ENCODE assay signal across 11 mouse cellular contexts in genomic region chr11:72723871-72724270, GRCm38 (mm10). TPM values are rescaled to one million over a fixed set of nuclear protein-coding genes. Genes with fewer than 3 reads are reported as not detected.
DNase-seq lines count a peak whose midpoint lies in the region; ATAC-seq and TF ChIP-seq lines count a peak whose summit lies in the region.
"Had no signal": no experiment of that assay in that cellular context is flagged by ENCODE, and none has a peak within 500 bp of the region (broad histone marks: within the 10 kb centered on the region; RNA-seq: fewer than 3 reads in every experiment).

No protein-coding gene starts in this region.

- no peak for ATAC-seq in embryonic facial prominence, embryonic 14.5 days (ENCODE audit: low read depth)
- no peak for ATAC-seq in intestine, embryonic 15.5 days

- H3K36me3 ChIP-seq in heart, adult 2 months (ENCODE audit: control insufficient read depth, insufficient read depth, low read length): peaks cover 1% of the 10 kb centered on the region
- H3K36me3 ChIP-seq in MEL (ENCODE audit: control insufficient read depth in 1 of 2, insufficient read depth in 2 of 2, low read length in 2 of 2): peaks cover 3 to 30% of the 10 kb centered on the region in 2 experiments
- H3K36me3 ChIP-seq in embryonic facial prominence, embryonic 14.5 days (ENCODE audit: control insufficient read depth, insufficient read depth, low read length): peaks cover 19% of the 10 kb centered on the region
- 0 out of 2 replicates have a peak, but pooled peaks cover 4% of the 10 kb centered on the region for H3K36me3 ChIP-seq in intestine, embryonic 15.5 days

- intact Hi-C loops in heart, adult 2 months (cut with DNase I): loop anchor here (1.0 kb wide), 1 partner anchor 154 kb away; no protein-coding TSS in a partner anchor

- TF ChIP-seq POLR2A in heart, adult 2 months (IDR thresholded peaks at IDR 0.05; ENCODE audit: insufficient read depth, low read depth, low read length): no peak
- no peak for TF ChIP-seq POLR2A in MEL (IDR thresholded peaks at IDR 0.05; ENCODE audit: control insufficient read depth in 1 of 2, insufficient read depth in 1 of 2, low read depth in 1 of 2, low read length in 2 of 2, poor library complexity in 1 of 2)

- no peak overlapping the region for H3K4me2 ChIP-seq in embryonic facial prominence, embryonic 14.5 days (ENCODE audit: low read depth, low read length)
- no peak overlapping the region for H3K4me2 ChIP-seq in intestine, embryonic 15.5 days (replicated peaks)
- H3K4me2 ChIP-seq: heart, embryonic 13.5 days; limb, embryonic 15.5 days had no signal

- no peaks in the 10 kb centered on the region; the same call in 1 of the 2 replicates for H3K4me1 ChIP-seq in heart, adult 2 months (ENCODE audit: control insufficient read depth, insufficient read depth, low read length)
- no peaks in the 10 kb centered on the region for H3K4me1 ChIP-seq in MEL (ENCODE audit: control insufficient read depth in 1 of 2, insufficient read depth in 2 of 2, low read length in 2 of 2)
- no peaks in the 10 kb centered on the region for H3K4me1 ChIP-seq in embryonic facial prominence, embryonic 14.5 days (ENCODE audit: control insufficient read depth, insufficient read depth, low read length)
- no peaks in the 10 kb centered on the region for H3K4me1 ChIP-seq in intestine, embryonic 15.5 days (replicated peaks)
- H3K4me1 ChIP-seq: heart, embryonic 13.5 days; limb, embryonic 15.5 days had no signal

- TF ChIP-seq EP300 in heart, adult 2 months (IDR thresholded peaks at IDR 0.05; ENCODE audit: insufficient read depth, low read depth, low read length): no peak
- TF ChIP-seq EP300 in MEL (IDR thresholded peaks at IDR 0.05; ENCODE audit: low read depth in 1 of 2, low read length in 2 of 2): no peak

- H3K9me3 ChIP-seq in MEL (replicated peaks; ENCODE audit: insufficient read depth, low read length): no peaks in the 10 kb centered on the region
- no peaks in the 10 kb centered on the region for H3K9me3 ChIP-seq in embryonic facial prominence, embryonic 14.5 days (ENCODE audit: control insufficient read depth, low read length)
- H3K9me3 ChIP-seq in intestine, embryonic 15.5 days: no peaks in the 10 kb centered on the region
- H3K9me3 ChIP-seq: heart, embryonic 13.5 days; limb, embryonic 15.5 days had no signal

- H3K9ac ChIP-seq in heart, adult 2 months (ENCODE audit: low read depth, low read length): no peak overlapping the region
- H3K9ac ChIP-seq in MEL (ENCODE audit: control insufficient read depth, low read depth, low read length, poor library complexity, severe bottlenecking): no peak overlapping the region
- no peak overlapping the region for H3K9ac ChIP-seq in embryonic facial prominence, embryonic 14.5 days (ENCODE audit: low read depth, low read length)
- H3K9ac ChIP-seq in intestine, embryonic 15.5 days: no peak overlapping the region
- H3K9ac ChIP-seq: heart, embryonic 13.5 days; limb, embryonic 15.5 days had no signal

- TF ChIP-seq RAD21 in MEL (IDR thresholded peaks at IDR 0.05; ENCODE audit: low read depth, low read length): peak; percentile 68

- no peaks in the 10 kb centered on the region for H3K79me2 ChIP-seq in heart, adult 2 months (replicated peaks; ENCODE audit: control insufficient read depth, insufficient read depth, low read length)
- no peaks in the 10 kb centered on the region for H3K79me2 ChIP-seq in MEL (ENCODE audit: control insufficient read depth, insufficient read depth, low read length, poor library complexity)

- no peak for DNase-seq in heart, adult 2 months
- DNase-seq in heart, adult 8-10 months (ENCODE audit: low spot score): no peak
- DNase-seq in 3T3-L1 (ENCODE audit: low read depth, low spot score): peak; percentile 47
- DNase-seq in MEL (ENCODE audit: low read depth, low spot score): no peak
- DNase-seq in embryonic facial prominence, embryonic 14.5 days (ENCODE audit: low spot score): peak; percentile 22
- no peak for DNase-seq in urinary bladder, postnatal 10 days (ENCODE audit: low spot score)
- DNase-seq in thymus, postnatal 14 days: no peak
- DNase-seq: thymus, postnatal 36 days had no signal

- no peak overlapping the region for H3K27ac ChIP-seq in heart, adult 2 months
- H3K27ac ChIP-seq in MEL (ENCODE audit: control insufficient read depth, low read depth, low read length): no peak overlapping the region
- H3K27ac ChIP-seq in embryonic facial prominence, embryonic 14.5 days (replicated peaks; ENCODE audit: low read depth, low read length): no peak overlapping the region
- no peak overlapping the region for H3K27ac ChIP-seq in intestine, embryonic 15.5 days
- H3K27ac ChIP-seq: heart, embryonic 13.5 days; limb, embryonic 15.5 days had no signal

- TF ChIP-seq CTCF in heart, adult 2 months (IDR thresholded peaks at IDR 0.05): peak; percentile 83
- peak; percentile 3 to 67 (median 25); a peak in 3 of 6 replicates for TF ChIP-seq CTCF in MEL (IDR thresholded peaks at IDR 0.05 in 2 of 3, conservative IDR thresholded peaks at IDR 0.05 in 1 of 3; ENCODE audit: control insufficient read depth in 1 of 3, insufficient read depth in 1 of 3, low read depth in 2 of 3, low read length in 3 of 3, poor library complexity in 1 of 3, severe bottlenecking in 1 of 3)

- H3K27me3 ChIP-seq in heart, adult 2 months (ENCODE audit: control insufficient read depth, insufficient read depth, low read length): no peaks in the 10 kb centered on the region
- H3K27me3 ChIP-seq in MEL (ENCODE audit: control insufficient read depth in 1 of 2, insufficient read depth in 2 of 2, low read length in 2 of 2): no peaks in the 10 kb centered on the region
- H3K27me3 ChIP-seq in embryonic facial prominence, embryonic 14.5 days (replicated peaks; ENCODE audit: control insufficient read depth, insufficient read depth, low read length): no peaks in the 10 kb centered on the region
- no peaks in the 10 kb centered on the region for H3K27me3 ChIP-seq in intestine, embryonic 15.5 days (replicated peaks)
- H3K27me3 ChIP-seq: heart, embryonic 13.5 days; limb, embryonic 15.5 days had no signal

- H3K4me3 ChIP-seq in heart, adult 2 months: no peak overlapping the region
- H3K4me3 ChIP-seq in MEL (ENCODE audit: control insufficient read depth in 1 of 2, insufficient read depth in 1 of 2, low read depth in 2 of 2, low read length in 2 of 2): no peak overlapping the region
- no peak overlapping the region for H3K4me3 ChIP-seq in embryonic facial prominence, embryonic 14.5 days (ENCODE audit: low read depth, low read length)
- no peak overlapping the region for H3K4me3 ChIP-seq in intestine, embryonic 15.5 days (replicated peaks)
- H3K4me3 ChIP-seq: heart, embryonic 13.5 days; limb, embryonic 15.5 days had no signal

TF ChIP-seq in MEL, 35 proteins besides CTCF, POLR2A, EP300 and RAD21:
- TF ChIP-seq MEF2A (IDR thresholded peaks at IDR 0.05; ENCODE audit: extremely low read depth, insufficient replicate concordance, low read depth, low read length, poor library complexity, severe bottlenecking): no peak
- TF ChIP-seq ZC3H11A (IDR thresholded peaks at IDR 0.05; ENCODE audit: low read depth, low read length): peak; percentile 69
- peak; percentile 79 for TF ChIP-seq SMC3 (IDR thresholded peaks at IDR 0.05; ENCODE audit: low read depth, low read length)
TF ChIP-seq in MEL: peak in this region for 2.

RNA-seq across cellular contexts. Expression of gene Ankfy1, which starts 34.1 kb away (rescaled TPM):
- 10 to 100 TPM; 15.7 to 15.8 TPM for total RNA-seq in heart, adult 2 months (2021)
- 12.1 and 21.7 TPM in 2 replicates for polyA plus RNA-seq in heart, adult 2 months (2012; rRNA removed)
- 10 to 100 TPM; 13.8 to 14.8 (median 14.3) TPM for total RNA-seq in heart, adult 8-10 months (2022)
- total RNA-seq in MEL (2012; rRNA removed): 148 and 175 TPM in 2 replicates
- polyA plus RNA-seq in MEL (2012; ENCODE audit: insufficient read depth in 1 of 2, insufficient read length in 2 of 2, low read depth in 1 of 2, low replicate concordance in 2 of 2, missing spikeins in 1 of 2): 100 to 1,000 TPM in 1 of 2 experiments, 10 to 100 TPM in 1; 60.6 to 153 TPM
- 29.2 and 31.2 TPM in 2 replicates for polyA plus RNA-seq in embryonic facial prominence, embryonic 14.5 days (2014; fragmentation: Nextera tagmentation; extraction: Ambion mirVana)
- polyA plus RNA-seq in intestine, embryonic 15.5 days (2015; fragmentation: Nextera tagmentation; extraction: Ambion mirVana): 19.0 and 20.1 TPM in 2 replicates

Comparison
In these comparisons a context has a peak if more than half of its experiments do, and no peak if none do; other contexts are left out.
1. DNase-seq: peak in 3T3-L1 (single experiment) and embryonic facial prominence, embryonic 14.5 days (single experiment); none in heart, adult 2 months (0 of 2), heart, adult 8-10 months (single experiment), MEL (single experiment), urinary bladder, postnatal 10 days (single experiment) and thymus, postnatal 14 days (single experiment).